Mouse (Mus musculus): Measurements from ENCODE around the gene Ncapd2. TPM values are rescaled to one million over a fixed set of nuclear protein-coding genes. Genes with fewer than 3 reads are reported as not detected.

Ncapd2 gene
- total RNA-seq (2021): 10 to 100 TPM; 22.8 to 26.5 TPM

- peak; percentile 95 to 97 for DNase-seq
Observed at GRCm38 (mm10) chr6:125191332-125192015, at the start of gene Ncapd2, which contains the start of gene Mrpl51. TSS of gene Ncapd2 (minus strand) at chr6:125191701. TSS of gene Mrpl51 (plus strand) at chr6:125191801.

GRCm38 (mm10) chr6:125240617-125241016 lies 49.1 kb upstream of the Ncapd2 start:
- DNase-seq: no peak

GRCm38 (mm10) chr6:125239547-125239946 lies 48.0 kb upstream of the Ncapd2 start:
- DNase-seq: no peak

- no peak for DNase-seq
Observed at GRCm38 (mm10) chr6:125238396-125238795, 46.9 kb upstream of the Ncapd2 start.

DNA sequence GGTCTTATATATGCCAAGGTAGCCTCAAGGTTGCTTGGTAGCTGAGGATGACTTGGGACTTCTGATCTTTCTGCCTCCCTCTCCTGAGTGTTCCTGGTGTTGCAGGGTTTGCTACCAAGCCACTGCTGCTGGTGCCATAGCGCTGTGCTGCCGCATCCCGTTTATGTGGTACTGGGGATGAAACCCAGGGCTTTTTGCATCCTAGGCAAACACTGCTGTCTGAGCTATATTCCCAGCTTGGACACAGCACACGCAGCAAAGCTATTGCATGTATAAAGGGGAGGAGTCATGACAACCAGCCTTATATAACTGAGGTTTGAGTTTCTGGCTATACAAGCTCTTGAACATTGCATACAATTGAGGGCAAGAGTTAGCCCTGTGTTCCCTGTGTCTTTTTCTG lies 45.9 kb upstream of the Ncapd2 start:
- no peak for DNase-seq

DNA sequence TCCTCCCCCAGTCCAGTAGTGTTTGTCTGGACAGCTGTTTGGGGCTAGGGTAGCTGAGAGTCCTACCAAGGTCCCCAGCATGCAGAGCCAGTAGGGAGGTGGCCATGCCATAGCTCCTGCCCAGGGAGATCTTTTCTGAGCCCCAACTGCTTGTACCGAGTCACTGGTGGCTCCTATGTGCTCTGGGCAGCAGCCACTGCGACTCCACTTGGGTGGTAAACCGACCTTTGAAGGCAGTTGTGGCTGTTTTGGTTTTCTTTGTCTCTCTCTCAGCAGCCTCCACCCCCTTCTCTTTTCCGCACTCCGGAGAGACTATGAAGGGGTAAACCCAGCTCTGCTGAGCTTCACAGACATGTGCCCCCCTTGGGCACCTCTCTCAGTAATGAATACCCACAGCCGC lies 45.3 kb upstream of the Ncapd2 start, which contains the start of gene Cd27:
Gene Cd27, minus strand, starts transcription at position 229 of the 400 bp plus-strand sequence.
- DNase-seq: no peak

GRCm38 (mm10) chr6:125236341-125236740 lies 44.8 kb upstream of the Ncapd2 start:
- no peak for DNase-seq

- no peak for DNase-seq
Observed at GRCm38 (mm10) chr6:125234520-125234828, 43.0 kb upstream of the Ncapd2 start.

GRCm38 (mm10) chr6:125233816-125234519 lies 42.5 kb upstream of the Ncapd2 start:
- DNase-seq: no peak

- DNase-seq: no peak
Observed at GRCm38 (mm10) chr6:125232516-125232915, 41.0 kb upstream of the Ncapd2 start.

DNA sequence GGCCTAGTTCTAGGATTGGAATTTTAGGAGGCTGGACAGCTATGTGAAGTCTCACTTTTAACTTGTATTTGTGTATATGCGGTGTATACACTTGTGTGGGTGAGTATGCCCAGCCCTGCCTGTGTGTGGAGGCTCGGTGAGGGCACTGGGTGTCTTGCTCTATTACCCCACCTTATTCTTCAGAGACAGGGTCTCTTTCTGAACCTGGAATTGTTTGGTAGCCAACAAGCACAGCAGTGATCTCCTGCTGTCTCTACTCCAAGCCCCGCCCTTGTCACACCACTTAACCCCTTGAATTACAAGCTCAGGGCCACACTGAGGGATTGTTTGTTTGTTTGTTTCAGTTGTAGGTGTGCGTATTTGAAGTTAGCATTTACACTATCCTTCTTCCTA lies 40.5 kb upstream of the Ncapd2 start:
- no peak for DNase-seq

DNA sequence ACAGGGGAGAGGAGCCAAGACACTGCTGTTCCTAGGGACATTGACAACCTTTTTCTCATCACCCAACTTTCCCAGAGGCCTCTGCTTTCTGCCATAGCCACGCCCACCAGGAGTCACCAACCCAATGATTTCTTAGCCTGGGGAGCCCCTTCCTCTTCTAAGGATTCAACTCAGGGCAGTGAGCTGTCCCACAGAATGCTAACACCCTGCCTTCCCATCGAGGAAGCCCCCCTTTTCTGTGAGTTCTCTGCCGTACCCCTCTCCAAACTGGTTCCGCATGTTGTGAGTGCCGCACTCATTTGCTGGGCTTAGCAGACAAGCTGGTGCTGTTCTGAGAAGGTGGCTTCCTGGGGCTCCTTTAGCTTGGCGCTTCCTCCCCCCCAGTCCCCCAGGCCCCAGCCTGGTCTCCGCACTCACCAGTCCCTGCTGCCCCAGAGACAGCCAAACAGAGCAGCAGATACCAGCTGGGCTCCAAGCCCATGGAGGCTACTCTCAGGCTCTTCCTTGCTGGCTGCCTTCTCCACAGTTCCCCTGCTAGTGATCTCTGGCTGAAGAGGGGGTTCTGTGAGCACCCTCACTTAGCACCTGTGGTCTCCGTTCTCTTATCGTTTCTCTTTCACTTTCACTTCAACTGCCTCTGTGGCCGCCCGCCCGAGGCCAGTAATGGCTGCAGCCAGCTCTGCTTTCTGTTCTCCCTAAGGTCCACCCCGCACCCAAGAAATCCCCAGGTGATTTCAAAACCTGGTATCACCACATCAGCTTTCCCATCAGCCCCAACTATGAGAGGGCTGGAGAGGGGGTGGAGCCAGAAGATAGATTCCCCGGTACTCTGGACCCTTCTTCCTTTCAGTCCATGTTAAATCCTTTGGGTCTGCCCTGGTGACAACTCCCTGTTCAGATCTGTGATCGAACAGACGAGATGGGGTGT lies 39.9 kb upstream of the Ncapd2 start, which contains the start of gene Tapbpl:
Gene Tapbpl, minus strand, starts transcription at position 744 of the 928 bp plus-strand sequence.
- peak; percentile 42 to 50 for DNase-seq

GRCm38 (mm10) chr6:125230571-125230970 lies 39.1 kb upstream of the Ncapd2 start:
- DNase-seq: no peak

DNA sequence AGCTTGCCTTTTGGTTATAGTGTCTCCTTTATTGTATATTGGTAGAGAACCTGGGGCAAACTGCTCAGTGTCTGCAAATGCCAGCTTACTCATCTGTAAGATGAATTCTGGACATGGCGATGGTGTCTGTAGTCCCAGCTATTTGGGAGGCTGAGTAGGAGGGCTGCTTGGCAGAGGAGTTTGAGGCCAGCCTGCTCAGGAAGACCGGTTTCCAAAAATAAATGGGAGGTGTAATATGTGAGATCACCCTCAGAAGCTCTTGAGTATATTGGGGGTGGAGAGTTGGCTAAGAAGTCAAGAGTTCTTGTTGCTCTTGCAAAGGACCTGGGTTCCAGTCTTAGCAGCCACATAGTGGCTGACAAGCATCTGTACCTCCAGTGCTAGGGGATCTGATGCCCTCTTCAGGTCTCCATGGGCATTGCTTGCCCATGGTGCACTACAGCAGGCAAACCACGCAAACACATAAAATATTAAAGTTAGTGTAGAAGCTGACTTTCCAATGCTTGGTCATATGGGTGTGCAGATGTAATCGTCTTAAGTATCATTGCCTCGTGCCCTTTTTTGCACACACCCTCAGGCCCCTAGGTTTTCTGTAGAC lies 34.1 kb upstream of the Ncapd2 start:
- DNase-seq: no peak

- no peak for DNase-seq
Observed at GRCm38 (mm10) chr6:125222577-125222976, 31.1 kb upstream of the Ncapd2 start.

GRCm38 (mm10) chr6:125222146-125222545 lies 30.6 kb upstream of the Ncapd2 start:
- DNase-seq: no peak

GRCm38 (mm10) chr6:125221115-125221745 lies 29.7 kb upstream of the Ncapd2 start:
- no peak for DNase-seq

DNA sequence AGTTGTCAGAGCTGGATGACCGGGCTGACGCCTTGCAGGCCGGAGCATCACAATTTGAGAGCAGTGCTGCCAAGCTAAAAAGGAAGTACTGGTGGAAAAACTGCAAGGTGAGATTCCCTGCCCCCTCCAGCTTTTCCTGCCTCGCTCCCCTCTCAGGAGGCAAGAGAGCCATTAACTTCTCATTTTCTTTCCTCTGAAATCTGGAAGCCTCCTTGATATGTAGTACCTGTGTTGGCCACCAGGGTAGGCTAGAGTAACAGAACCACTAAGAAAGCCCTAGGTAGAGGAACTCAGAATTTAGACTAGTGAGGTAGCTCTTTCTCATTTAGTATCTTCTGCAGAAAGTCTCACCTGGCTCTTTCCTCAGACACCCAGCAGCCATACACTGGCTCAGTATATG lies 27.5 kb upstream of the Ncapd2 start:
- peak in 1 of 2 experiments; percentile 51 for DNase-seq

GRCm38 (mm10) chr6:125217899-125218298 lies 26.4 kb upstream of the Ncapd2 start:
- DNase-seq: no peak

DNA sequence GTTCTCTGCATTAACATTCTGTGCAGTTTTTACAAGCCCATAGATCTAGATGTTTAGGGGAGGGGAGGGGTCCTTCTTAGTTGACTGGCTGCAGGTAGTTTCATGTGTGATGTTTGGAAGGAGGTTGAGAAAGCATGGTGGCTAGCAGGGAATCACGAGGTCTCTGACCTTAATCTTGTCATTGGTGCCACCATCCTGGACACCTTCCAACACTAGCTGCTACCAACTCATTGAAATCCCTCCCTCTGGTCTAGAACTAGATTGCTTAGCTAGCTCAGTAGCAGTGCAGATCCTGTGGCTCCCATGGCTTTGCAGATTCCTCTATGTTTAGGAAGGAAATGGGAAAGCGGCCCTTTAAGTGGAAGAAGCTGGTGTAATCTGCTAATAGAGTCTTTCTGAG lies 25.4 kb upstream of the Ncapd2 start:
- DNase-seq: no peak

GRCm38 (mm10) chr6:125215148-125215954 lies 23.9 kb upstream of the Ncapd2 start, which contains the start of gene Vamp1:
TSS of gene Vamp1 (plus strand) at chr6:125215551.
- peak; percentile 90 to 92 for DNase-seq

Measured in layer of hippocampus, postnatal 36 days (tissue).